Mouse (Mus musculus): ENCODE measurements around the gene Sod1. TPM values are rescaled to one million over a fixed set of nuclear protein-coding genes. Genes with fewer than 3 reads are reported as not detected.

The Sod1 gene
- polyA plus RNA-seq, 1 experiment from 2014 or later = 976 TPM

DNA sequence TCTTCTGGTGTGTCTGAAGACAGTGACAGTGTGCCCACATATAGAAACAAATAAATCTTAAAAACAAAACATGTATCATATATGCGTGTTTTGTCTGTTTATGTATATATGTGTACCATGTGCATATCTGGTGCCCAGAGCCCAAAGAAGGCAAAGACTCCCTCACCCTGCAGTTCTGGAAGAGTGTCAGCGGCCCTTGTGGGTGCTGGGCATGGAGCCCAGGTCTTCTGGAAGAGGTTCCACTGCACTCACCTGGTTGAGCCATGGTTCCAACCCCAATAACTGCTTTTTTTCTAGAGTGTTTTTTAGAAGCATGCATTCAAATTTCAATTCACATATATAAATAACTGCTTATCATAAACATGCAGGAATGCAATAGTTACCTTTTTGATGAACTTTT is 41.2 kb downstream of the Sod1 start:
- no peak overlapping the region for H3K4me3 ChIP-seq
- no peaks in the 10 kb centered on the region for H3K27me3 ChIP-seq
- no peak for ATAC-seq (ENCODE audit: insufficient number of reproducible peaks, insufficient read depth, low FRiP score, low TSS enrichment)
- no peaks in the 10 kb centered on the region for H3K9me3 ChIP-seq
- no peak overlapping the region for H3K4me2 ChIP-seq (replicated peaks)
- peaks cover 47% of the 10 kb centered on the region for H3K36me3 ChIP-seq
- no peaks in the 10 kb centered on the region; the same call in 1 of the 2 replicates for H3K4me1 ChIP-seq
- no peak overlapping the region for H3K27ac ChIP-seq
- WGBS = 92% methylated on average over 2 of the region's 2 CpGs
- H3K9ac ChIP-seq = no peak overlapping the region

DNA sequence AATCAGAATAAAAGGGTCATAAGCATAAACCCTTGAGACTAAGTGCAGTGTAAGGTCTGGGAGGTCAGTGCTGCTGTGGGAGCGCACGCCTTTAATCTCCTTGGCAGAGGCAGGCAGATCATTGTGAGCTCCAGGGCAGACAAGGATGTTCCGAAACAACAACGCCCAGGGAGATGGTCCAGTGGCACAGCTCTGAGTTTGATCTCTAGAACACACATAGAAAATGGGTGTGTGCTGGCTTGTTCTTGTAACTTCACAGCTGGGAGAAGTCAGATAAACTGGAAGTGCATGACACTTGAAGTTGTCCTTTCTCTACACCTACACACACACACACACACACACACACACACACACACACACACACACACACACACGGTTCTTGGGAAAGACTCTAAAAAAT is 43.5 kb downstream of the Sod1 start:
- H3K4me1 ChIP-seq = no peaks in the 10 kb centered on the region; the same call in 1 of the 2 replicates
- no peak overlapping the region for H3K4me2 ChIP-seq (replicated peaks)
- no peak overlapping the region for H3K9ac ChIP-seq

DNA sequence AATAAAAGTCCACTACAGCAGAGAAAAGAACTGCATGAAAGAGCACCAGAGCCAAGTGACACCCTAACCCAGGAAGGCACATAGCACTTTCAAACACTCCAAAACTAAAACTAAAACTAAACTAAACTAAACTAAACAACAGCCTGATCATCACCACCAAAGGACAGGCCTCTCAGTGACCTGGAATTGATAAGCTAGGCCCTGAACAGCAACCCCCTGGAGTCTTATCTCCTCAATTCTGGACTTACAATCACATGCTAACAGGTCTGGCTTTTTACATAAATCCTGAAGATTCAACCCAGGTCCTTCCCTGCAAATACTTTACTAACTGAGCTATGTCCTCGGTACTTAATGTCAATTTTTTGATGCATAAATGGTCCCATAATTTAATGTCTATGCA is 44.6 kb downstream of the Sod1 start:
- no peak overlapping the region for H3K4me3 ChIP-seq
- WGBS = 86% methylated on average over 1 of the region's 1 CpGs
- H3K4me1 ChIP-seq = no peaks in the 10 kb centered on the region; the same call in 1 of the 2 replicates
- peaks cover 18% of the 10 kb centered on the region for H3K36me3 ChIP-seq
- H3K4me2 ChIP-seq (replicated peaks) = no peak overlapping the region
- no peaks in the 10 kb centered on the region for H3K27me3 ChIP-seq
- no peaks in the 10 kb centered on the region for H3K9me3 ChIP-seq
- ATAC-seq (ENCODE audit: insufficient number of reproducible peaks, insufficient read depth, low FRiP score, low TSS enrichment) = no peak
- no peak overlapping the region for H3K27ac ChIP-seq
- no peak overlapping the region for H3K9ac ChIP-seq

More for the DNA sequence above, 43.5 kb downstream of the Sod1 start:
- Histone ChIP-seq H3K9me3 (no peaks in the 10 kb centered on the region), H3K4me3 (no peak overlapping the region), H3K27me3 (no peaks in the 10 kb centered on the region), H3K36me3 (peaks cover 29% of the 10 kb centered on the region), H3K27ac (no peak overlapping the region)
- WGBS = 94% methylated on average over 5 of the region's 5 CpGs
- ATAC-seq (ENCODE audit: insufficient number of reproducible peaks, insufficient read depth, low FRiP score, low TSS enrichment) = no peak

DNA sequence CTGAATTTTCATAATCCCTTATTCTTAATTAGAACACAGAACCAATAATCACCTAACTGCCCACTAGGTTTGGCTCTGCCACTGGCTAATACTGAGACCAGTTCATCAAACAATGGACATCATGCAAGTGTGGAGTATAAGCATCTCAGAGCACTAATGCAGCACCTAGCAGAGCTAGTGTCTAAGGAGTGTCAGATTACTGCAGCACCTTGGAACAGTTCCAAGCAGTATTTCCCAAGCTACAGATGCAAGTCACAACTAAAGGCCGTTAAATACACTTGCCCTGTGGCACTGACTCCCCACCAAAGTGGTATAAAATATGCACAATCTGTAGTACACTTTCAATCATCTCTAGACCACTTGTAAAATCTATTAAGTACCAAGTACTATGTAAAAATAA is 46.0 kb downstream of the Sod1 start:
- whole genome bisulfite sequencing = 30% methylated on average over 1 of the region's 1 CpGs
- Histone ChIP-seq H3K4me3 (no peak overlapping the region), H3K4me1 (no peaks in the 10 kb centered on the region; the same call in 1 of the 2 replicates), H3K36me3 (peaks cover 3% of the 10 kb centered on the region; the same call in 1 of the 2 replicates), H3K9ac (no peak overlapping the region), H3K27me3 (no peaks in the 10 kb centered on the region), H3K4me2 (replicated peaks) (no peak overlapping the region), H3K27ac (no peak overlapping the region), H3K9me3 (no peaks in the 10 kb centered on the region)
- ATAC-seq (ENCODE audit: insufficient number of reproducible peaks, insufficient read depth, low FRiP score, low TSS enrichment) = no peak

DNA sequence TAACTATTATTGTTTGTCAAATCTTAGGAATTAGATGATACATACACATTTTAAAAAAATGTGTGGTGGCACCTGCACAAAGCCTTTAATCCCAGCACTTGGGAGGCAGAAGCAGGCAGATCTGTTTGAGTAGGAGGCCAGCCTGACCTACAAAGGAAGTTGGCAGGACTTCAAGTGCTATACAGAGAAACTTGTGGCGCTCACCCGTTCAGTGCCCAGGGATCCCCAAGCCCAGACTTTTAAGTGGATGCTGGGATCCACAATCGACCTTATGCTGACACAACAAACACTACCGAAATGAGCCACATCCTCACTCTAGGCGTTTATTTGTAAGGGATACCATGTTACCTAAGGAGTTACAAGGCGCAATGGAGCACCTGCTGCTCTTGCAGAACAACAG is 55.0 kb downstream of the Sod1 start:
- H3K27me3 ChIP-seq = no peaks in the 10 kb centered on the region
- no peak for ATAC-seq (ENCODE audit: insufficient number of reproducible peaks, insufficient read depth, low FRiP score, low TSS enrichment)
- WGBS = 93% methylated on average over 6 of the region's 6 CpGs

More for the DNA sequence above, 55.0 kb downstream of the Sod1 start:
- H3K4me1 ChIP-seq = peaks cover 6% of the 10 kb centered on the region; the same call in 1 of the 2 replicates
- H3K4me3 ChIP-seq = no peak overlapping the region
- no peak overlapping the region for H3K4me2 ChIP-seq (replicated peaks)
- no peak overlapping the region for H3K27ac ChIP-seq
- H3K9me3 ChIP-seq = no peaks in the 10 kb centered on the region
- no peak overlapping the region for H3K9ac ChIP-seq
- H3K36me3 ChIP-seq = no peaks in the 10 kb centered on the region

Other genes with a start within 250 kb of the Sod1 start
- 38.9 and 39.1 TPM in 2 replicates for gene Tiam1, start 77.0 kb upstream of the Sod1 start, polyA plus RNA-seq (2016; fragmentation: Nextera tagmentation; extraction: Ambion mirVana)
- gene Scaf4, start 63.7 kb downstream of the Sod1 start, polyA plus RNA-seq (2016; fragmentation: Nextera tagmentation; extraction: Ambion mirVana) = 32.3 and 34.8 TPM in 2 replicates
- 23.8 and 25.0 TPM in 2 replicates for gene Hunk, start 165.3 kb downstream of the Sod1 start, polyA plus RNA-seq (2016; fragmentation: Nextera tagmentation; extraction: Ambion mirVana)

Data from embryonic facial prominence, embryonic 12.5 days (tissue).